8 mouse cellular contexts compared by ENCODE assay signal in the genomic region with DNA sequence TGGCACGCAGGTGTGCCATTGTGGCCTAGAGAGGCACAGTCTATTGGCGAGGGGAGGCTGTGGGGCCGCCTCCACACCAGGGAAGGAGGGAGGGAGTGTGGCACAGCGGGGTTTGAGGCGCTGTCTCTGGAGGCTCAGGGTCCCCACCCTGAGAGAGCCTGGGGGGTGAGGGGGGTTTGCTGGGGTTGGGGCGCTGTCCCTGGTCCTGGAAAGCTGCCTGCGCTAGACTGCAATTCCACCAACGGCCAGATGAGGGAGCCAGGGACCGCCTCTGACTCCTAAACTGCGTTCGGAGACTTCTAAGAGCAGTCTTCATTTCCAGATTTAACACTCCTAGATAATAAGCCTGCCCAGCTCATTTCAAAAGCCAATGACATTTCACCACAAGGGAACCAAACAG. TPM values are rescaled to one million over a fixed set of nuclear protein-coding genes. Genes with fewer than 3 reads are reported as not detected.
DNase-seq lines count a peak whose midpoint lies in the region; ATAC-seq and TF ChIP-seq lines count a peak whose summit lies in the region.

No protein-coding gene starts in this region.

- H3K27ac ChIP-seq in heart, postnatal 0 days (ENCODE audit: low read depth) = no peak overlapping the region
- H3K27ac ChIP-seq in midbrain, embryonic 12.5 days (replicated peaks) = no peak overlapping the region

- no peak for TF ChIP-seq EP300 in heart, postnatal 0 days (IDR thresholded peaks at IDR 0.05; ENCODE audit: low read depth)

- WGBS in heart, postnatal 0 days = 9% methylated on average over 11 of the region's 11 CpGs
- 8% methylated on average over 11 of the region's 11 CpGs for WGBS in midbrain, embryonic 12.5 days

- no peaks in the 10 kb centered on the region for H3K4me1 ChIP-seq in heart, postnatal 0 days (ENCODE audit: control insufficient read depth, insufficient read depth)
- H3K4me1 ChIP-seq in midbrain, embryonic 12.5 days = peaks cover 13% of the 10 kb centered on the region

- no peaks in the 10 kb centered on the region for H3K36me3 ChIP-seq in heart, postnatal 0 days (replicated peaks; ENCODE audit: control insufficient read depth, insufficient read depth, low read length)
- H3K36me3 ChIP-seq in midbrain, embryonic 12.5 days = no peaks in the 10 kb centered on the region

- no peak overlapping the region for H3K4me2 ChIP-seq in heart, postnatal 0 days (ENCODE audit: low read depth, low read length)
- H3K4me2 ChIP-seq in midbrain, embryonic 12.5 days (replicated peaks) = no peak overlapping the region

- peak; percentile 88 for TF ChIP-seq CTCF in heart, postnatal 0 days (IDR thresholded peaks at IDR 0.05; ENCODE audit: low read depth)

- peaks cover 48% of the 10 kb centered on the region for H3K27me3 ChIP-seq in heart, postnatal 0 days (ENCODE audit: control insufficient read depth, insufficient read depth, low read length)
- H3K27me3 ChIP-seq in midbrain, embryonic 12.5 days = peaks cover 43% of the 10 kb centered on the region

- no peak overlapping the region for H3K4me3 ChIP-seq in heart, postnatal 0 days (ENCODE audit: low read depth, low read length)
- no peak overlapping the region for H3K4me3 ChIP-seq in midbrain, embryonic 12.5 days

- H3K9me3 ChIP-seq in heart, postnatal 0 days (replicated peaks; ENCODE audit: control insufficient read depth, low read length) = no peaks in the 10 kb centered on the region
- no peaks in the 10 kb centered on the region for H3K9me3 ChIP-seq in midbrain, embryonic 12.5 days

- no peak for ATAC-seq in CD4-positive, CD25-positive, alpha-beta regulatory T cell, adult 4 months
- ATAC-seq in heart, postnatal 0 days (ENCODE audit: insufficient read depth, low read depth) = peak; percentile 52
- ATAC-seq in midbrain, embryonic 12.5 days (ENCODE audit: low FRiP score, low read depth) = peak; percentile 63; the same call in 1 of the 2 replicates

- H3K9ac ChIP-seq in heart, postnatal 0 days (replicated peaks; ENCODE audit: low read depth, low read length) = no peak overlapping the region
- H3K9ac ChIP-seq in midbrain, embryonic 12.5 days (replicated peaks) = no peak overlapping the region

- DNase-seq in CD4-positive, CD25-positive, alpha-beta regulatory T cell, adult 2 months (ENCODE audit: low read depth, low spot score) = peak; percentile 71
- peak; percentile 77 for DNase-seq in adrenal gland, adult 2 months
- peak; percentile 75 for DNase-seq in embryo, embryonic 9.5 days (ENCODE audit: extremely low spot score)
- peak; percentile 67 for DNase-seq in heart, postnatal 0 days (ENCODE audit: low spot score)
- peak; percentile 79 to 80 for DNase-seq in layer of hippocampus, postnatal 36 days
- peak; percentile 42 for DNase-seq in skeletal muscle tissue, adult 2 months (ENCODE audit: low read depth, low spot score)

RNA-seq across cellular contexts. Expression of gene Rap1gap, which starts 11.5 kb away (rescaled TPM):
- 1 to 10 TPM in 1 of 2 experiments, not detected in 1; 1.4 TPM for polyA plus RNA-seq in CD4-positive, CD25-positive, alpha-beta regulatory T cell, adult 4 months (2017; shearing (Covaris generic))
- total RNA-seq in adrenal gland, adult 2 months (2021) = 100 to 1,000 TPM; 119 to 172 TPM
- 489 and 541 TPM in 2 replicates for polyA plus RNA-seq in adrenal gland, adult 2 months (2012; rRNA removed)
- total RNA-seq in heart, postnatal 0 days (2014; rRNA removed; ENCODE audit: low replicate concordance) = 16.9 and 17.7 TPM in 2 replicates
- polyA plus RNA-seq in heart, postnatal 0 days (2015; fragmentation: Nextera tagmentation; extraction: Ambion mirVana) = 9.6 and 10.4 TPM in 2 replicates
- total RNA-seq in layer of hippocampus, postnatal 36 days (2021) = 100 to 1,000 TPM; 273 to 281 TPM
- polyA plus RNA-seq in midbrain, embryonic 12.5 days (2016; fragmentation: Nextera tagmentation; extraction: Ambion mirVana) = 11.6 and 12.1 TPM in 2 replicates

Comparison
In these comparisons a context has a peak if more than half of its experiments do, and no peak if none do; other contexts are left out.
1. RNA of gene Rap1gap, which starts 11.5 kb away (polyA plus RNA-seq): 489 to 541 TPM in adrenal gland, adult 2 months; 11.6 to 12.1 TPM in midbrain, embryonic 12.5 days, 9.6 to 10.4 TPM in heart, postnatal 0 days and 1.4 TPM in CD4-positive, CD25-positive, alpha-beta regulatory T cell, adult 4 months; every median in the first group is over 10 times any median in the second.
2. Peak in every context shown above with its lines, with median percentiles within 50 percentile points of each other: DNase-seq.